Mouse (Mus musculus): ENCODE measurements around the gene Slc9a2.

DNA sequence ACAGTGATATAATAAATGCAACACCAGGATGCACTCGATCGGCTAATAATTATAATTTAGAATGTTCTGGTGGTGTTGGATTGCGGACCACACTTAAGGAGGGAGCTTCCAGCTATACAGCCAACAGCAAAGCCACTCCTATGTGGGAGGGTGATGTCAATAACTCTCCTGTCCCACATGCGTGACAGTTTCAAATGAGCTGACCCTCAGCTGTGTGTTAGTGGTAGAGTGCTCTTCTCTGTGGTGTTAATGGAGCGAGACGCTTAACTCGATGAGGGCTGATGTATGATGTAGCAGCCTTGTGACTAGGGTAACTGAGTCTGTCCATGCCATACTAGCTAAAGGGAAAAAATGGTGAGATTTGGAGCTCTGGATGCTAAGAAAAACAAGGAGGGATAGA is 103.1 kb downstream of the Slc9a2 start:
- TF ChIP-seq CTCF (IDR thresholded peaks at IDR 0.05; ENCODE audit: control insufficient read depth, insufficient read depth, insufficient read length) (no peak), CEBPB (IDR thresholded peaks at IDR 0.05; ENCODE audit: low read depth) (no peak), MYOG (IDR thresholded peaks at IDR 0.05; ENCODE audit: control insufficient read depth, extremely low read depth, insufficient read length) (no peak), USF1 (IDR thresholded peaks at IDR 0.05; ENCODE audit: low read depth) (no peak)

Measured in C2C12 (cell line).